Mouse (Mus musculus) gastrocnemius, postnatal 14 days (tissue): ENCODE data around the gene Olfr308. TPM values are rescaled to one million over a fixed set of nuclear protein-coding genes. Genes with fewer than 3 reads are reported as not detected.
"Not testable (repeated sequence)": the region's sequence is repeated elsewhere in the genome, so short reads cannot be mapped to it uniquely, and the experiment has no call there.

Experiments
- DNase-seq: peaks from one replicate; pipeline ENCODE4 v3.0.0; 2021; ENCODE audit warnings: mixed read lengths
- intact Hi-C: fragments of 180-260 bp; cut with DNase I; formaldehyde crosslinking; loops from one replicate; pipeline ENCODE4 v1.15.1; 2025; ENCODE audit warnings: low total_unique reads
- long read RNA-seq, 2 experiments: library from polyadenylated mRNA; stranded (forward); transcript quantifications; one replicate each; pipeline ENCODE4 v2.0.0; 2021
- microRNA-seq, 2 experiments: library from miRNA; unstranded; fragments of <30 nt; microRNA quantifications; one replicate each; pipeline ENCODE4 v1.2.0; 2021
- total RNA-seq, 2 experiments: library from RNA; stranded (reverse); gene quantifications; 2 replicates each; pipeline ENCODE4 v1.2.3; 2021

Olfr308 gene
- total RNA-seq, result not detected
- long read RNA-seq, experiment 1, result 0 reads
- long read RNA-seq, experiment 2, result 0 reads

DNA sequence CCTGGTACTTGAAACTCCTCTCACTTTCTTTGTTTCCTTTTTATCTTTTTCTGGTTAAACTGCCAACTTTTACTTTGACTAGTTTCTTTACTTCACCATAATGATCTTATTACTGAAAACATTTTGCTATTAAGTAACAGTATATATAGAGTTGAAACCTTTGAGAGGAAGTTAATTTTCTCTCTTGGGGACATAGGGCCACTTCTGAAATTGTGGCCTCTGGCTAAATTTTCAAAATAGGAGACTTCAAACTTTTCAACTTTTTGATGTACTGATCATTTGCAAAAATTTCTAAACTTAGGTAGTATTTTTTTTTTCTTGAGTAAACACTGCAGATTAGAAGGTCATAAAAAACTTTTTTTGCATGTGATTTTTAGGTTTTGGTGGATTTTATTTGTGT lies at the start of gene Olfr308:
TSS of gene Olfr308 (minus strand) at position 101 of the 400 bp plus-strand sequence.
- intact Hi-C loops, result no loop called here
- DNase-seq, result no peak

DNA sequence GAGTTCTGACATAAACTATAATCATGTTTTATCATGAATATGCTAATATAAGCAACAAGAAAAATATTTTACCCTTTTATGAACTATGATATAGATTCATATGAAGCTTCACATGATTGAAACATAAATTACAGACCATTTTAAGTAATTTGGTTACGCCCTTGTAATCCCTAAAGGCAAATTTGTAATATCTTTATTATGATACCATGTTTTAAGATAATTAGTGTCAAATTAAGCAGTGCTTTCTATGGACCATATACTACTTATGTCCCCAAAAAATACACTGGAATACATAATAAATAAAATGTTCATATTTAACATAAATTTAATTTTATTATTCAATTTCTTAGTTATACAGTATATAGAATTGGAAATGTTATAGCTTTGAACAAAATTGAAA lies 41.4 kb upstream of the Olfr308 start, which contains the start of gene Olfr305:
TSS of gene Olfr305 (minus strand) at position 101 of the 400 bp plus-strand sequence.
- intact Hi-C loops, result no loop called here
- DNase-seq, result no peak

DNA sequence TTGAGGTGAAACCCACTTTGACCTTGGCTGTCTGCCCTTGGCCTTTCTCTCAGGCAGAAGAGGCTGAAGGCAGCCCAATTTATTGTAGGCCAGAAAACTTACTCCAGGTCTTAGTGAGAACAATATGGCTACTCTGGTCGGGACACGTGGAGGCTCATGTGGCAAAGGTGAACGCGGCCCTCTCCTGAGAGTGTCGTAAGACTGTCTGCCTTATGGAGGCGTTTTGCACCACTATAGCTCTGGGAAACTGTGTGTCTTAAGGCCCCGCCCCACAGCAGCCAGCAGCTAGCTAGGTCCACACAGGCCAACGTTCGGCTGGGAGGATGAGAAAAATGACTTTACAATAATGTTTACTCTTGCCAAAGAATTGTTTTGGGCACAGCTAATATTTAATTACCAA lies 20.9 kb upstream of the Olfr308 start:
- intact Hi-C loops, DNase-seq: not testable (repeated sequence)

DNA sequence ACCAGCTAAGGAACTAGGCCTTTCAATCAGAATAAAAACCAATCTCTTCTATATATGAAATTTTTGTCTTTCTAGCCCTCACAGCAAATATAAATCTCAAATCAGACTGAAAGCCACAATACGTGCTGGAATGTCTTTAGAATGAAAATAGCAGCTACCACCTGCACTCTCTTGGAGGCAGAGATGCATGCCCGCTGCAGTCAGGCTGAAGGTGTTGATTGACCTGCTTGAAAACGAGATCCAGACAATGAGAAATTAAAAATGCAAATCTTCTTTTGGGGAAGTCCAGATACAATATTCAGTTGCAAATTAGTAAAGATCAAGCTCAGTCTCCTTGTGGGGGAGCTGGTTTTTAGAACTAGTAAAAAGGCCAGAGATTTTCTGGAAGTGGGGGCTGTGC lies 18.8 kb upstream of the Olfr308 start:
- DNase-seq, result no peak
- intact Hi-C loops, result no loop called here

DNA sequence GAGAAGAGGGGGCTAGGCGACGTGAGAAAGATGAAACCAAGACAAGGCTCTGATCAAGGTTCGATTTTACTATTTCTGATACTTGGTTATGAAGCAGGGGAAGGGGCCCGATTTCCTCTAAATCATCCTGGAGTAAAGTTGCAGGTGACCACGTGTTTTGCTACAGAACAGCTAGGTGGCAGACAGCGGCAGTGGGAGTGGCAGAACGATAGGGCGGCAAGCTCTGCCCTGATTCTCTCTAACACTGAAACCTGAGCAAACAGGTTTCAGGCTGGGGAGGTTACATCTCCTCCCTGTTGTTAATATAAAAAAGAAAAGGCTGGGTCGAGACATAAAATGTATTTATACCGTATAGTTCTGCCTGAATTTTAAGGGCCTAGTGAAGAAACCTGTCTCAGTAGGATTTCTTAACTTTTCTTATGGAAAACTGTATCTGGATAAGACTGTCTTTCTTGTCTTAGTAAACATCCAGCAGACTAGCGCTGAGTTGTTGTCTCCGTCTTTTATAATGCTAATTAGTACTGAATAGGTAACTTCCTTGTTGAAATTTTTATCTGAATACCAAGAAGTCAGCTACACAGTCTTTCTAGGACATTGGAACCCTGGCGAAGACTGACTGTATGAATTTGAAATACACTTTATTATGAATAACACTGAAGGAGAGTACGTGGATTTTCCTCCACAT lies 17.6 kb upstream of the Olfr308 start:
- DNase-seq, result no peak
- intact Hi-C loops, result no loop called here

- DNase-seq, result no peak
- intact Hi-C loops, result no loop called here
Measured at GRCm38 (mm10) chr7:86337486-86337885, 12.1 kb upstream of the Olfr308 start, which contains the start of gene Olfr307. Gene Olfr307 (minus strand): TSS chr7:86337586.

- intact Hi-C loops, result no loop called here
- DNase-seq, result no peak
Measured at GRCm38 (mm10) chr7:86321323-86321722, 4.1 kb downstream of the Olfr308 start.

DNA sequence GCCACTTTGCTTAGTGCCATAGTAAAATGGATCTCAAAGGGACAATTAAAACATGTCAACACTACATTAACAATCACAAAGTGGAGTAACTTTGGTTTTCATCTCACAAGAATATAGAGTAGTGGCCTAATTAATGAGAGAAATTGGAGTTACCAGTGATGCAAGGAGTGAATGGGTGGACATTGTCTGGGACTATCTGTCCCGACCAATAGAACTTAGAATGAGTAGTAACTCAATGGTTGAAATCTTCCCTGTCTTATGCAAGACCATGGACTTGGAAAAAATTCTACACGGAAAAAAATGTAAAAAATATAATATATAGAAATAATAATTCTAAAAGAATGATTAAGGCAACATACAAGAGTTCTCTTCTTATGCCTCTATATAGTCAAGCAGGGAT lies 11.8 kb downstream of the Olfr308 start, which contains the start of gene Olfr309:
TSS of gene Olfr309 (minus strand) at position 101 of the 400 bp plus-strand sequence.
- intact Hi-C loops, result no loop called here
- no peak for DNase-seq

DNA sequence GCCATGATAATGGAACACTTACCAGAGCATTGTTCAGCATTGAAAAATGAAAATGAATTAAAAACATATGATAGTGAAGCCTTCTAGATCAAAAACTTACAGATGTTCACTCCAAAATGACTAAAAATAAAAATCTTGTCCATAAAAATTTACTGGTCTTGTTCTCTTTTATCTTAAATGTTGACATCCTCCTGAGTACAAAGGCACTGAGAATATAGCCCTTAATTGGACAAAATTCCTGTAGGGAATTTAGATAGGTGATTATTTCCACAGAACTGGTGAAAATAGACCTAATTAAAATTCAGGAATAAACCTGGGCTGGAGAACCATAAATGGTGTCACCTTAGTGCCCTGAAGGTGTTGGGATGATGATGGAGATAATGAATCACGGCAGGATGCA lies 48.4 kb downstream of the Olfr308 start, which contains the start of gene Olfr310:
TSS of gene Olfr310 (minus strand) at position 101 of the 400 bp plus-strand sequence.
- DNase-seq, result no peak
- intact Hi-C loops, result no loop called here

Small RNAs within 50 kb of the gene (microRNA-seq; reads per million reads assigned to microRNA genes)
- gene Gm23192, result 0 reads per million in 2 experiments

Other genes starting within 250 kb of the Olfr308 start
- gene Vmn2r75, start 153.9 kb downstream of the Olfr308 start, total RNA-seq, result not detected
- not detected for gene Vmn2r76, start 79.3 kb downstream of the Olfr308 start, total RNA-seq
- not detected for gene Olfr310, start 48.5 kb downstream of the Olfr308 start, total RNA-seq
- not detected for gene Olfr309, start 11.9 kb downstream of the Olfr308 start, total RNA-seq
- not detected for gene Olfr307, start 12.0 kb upstream of the Olfr308 start, total RNA-seq
- gene Olfr305, start 41.3 kb upstream of the Olfr308 start, total RNA-seq, result not detected
- gene Olfr304, start 61.0 kb upstream of the Olfr308 start, total RNA-seq, result not detected
- not detected for gene Olfr303, start 72.2 kb upstream of the Olfr308 start, total RNA-seq
- not detected for gene Olfr301, start 78.2 kb upstream of the Olfr308 start, total RNA-seq
- gene Olfr299, start 134.3 kb upstream of the Olfr308 start, total RNA-seq, result not detected
- not detected for gene Olfr298, start 166.9 kb upstream of the Olfr308 start, total RNA-seq
- not detected for gene Olfr297, start 194.3 kb upstream of the Olfr308 start, total RNA-seq